Mouse (Mus musculus): ENCODE results near the gene Acap3.
A peak's percentile ranks its signal among the peaks of the same experiment; 100 is the strongest.

Acap3 gene

DNA sequence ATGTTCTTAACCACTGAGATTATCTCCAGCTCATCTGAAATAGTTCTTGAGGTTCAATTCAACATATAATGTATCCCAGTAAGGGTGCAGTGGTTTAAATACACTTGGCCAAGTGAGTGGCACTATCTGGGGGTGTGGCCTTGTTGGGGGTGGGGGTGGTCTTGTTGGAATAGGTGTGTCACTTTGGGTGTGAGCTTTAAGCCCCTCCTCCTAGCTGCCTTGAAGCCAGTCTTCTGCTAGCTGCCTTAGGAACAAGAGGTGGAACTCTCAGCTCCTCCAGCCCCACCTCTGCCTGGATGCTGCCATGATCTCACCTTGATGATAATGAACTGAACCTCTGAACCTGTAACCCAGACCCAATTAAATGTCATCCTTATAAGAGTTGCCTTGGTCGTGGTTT is 40.4 kb downstream of the Acap3 start:
- no peak for DNase-seq (ENCODE audit: extremely low spot score, low read depth, low spot score)

DNA sequence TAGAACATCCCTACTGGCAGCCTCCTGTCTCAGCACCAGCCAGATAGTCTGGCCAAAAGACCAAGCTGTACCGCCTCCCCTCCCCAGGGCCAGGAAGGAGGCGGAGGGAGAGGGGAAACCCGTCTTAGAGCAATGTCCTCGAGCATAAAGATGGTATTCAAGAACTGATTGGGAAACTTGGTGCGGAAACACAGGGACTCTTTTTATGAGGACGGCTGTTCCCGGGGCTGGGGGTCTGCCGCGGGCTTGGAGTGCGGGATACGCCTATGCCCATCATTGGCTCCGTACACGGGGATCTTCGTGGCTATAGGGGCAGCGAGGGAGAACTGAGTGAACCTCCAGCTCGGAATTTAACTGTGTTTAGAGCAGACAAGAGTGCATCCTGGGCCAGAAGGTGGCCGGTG is 51.4 kb downstream of the Acap3 start:
- no peak for DNase-seq (ENCODE audit: extremely low spot score, low read depth, low spot score)

DNA sequence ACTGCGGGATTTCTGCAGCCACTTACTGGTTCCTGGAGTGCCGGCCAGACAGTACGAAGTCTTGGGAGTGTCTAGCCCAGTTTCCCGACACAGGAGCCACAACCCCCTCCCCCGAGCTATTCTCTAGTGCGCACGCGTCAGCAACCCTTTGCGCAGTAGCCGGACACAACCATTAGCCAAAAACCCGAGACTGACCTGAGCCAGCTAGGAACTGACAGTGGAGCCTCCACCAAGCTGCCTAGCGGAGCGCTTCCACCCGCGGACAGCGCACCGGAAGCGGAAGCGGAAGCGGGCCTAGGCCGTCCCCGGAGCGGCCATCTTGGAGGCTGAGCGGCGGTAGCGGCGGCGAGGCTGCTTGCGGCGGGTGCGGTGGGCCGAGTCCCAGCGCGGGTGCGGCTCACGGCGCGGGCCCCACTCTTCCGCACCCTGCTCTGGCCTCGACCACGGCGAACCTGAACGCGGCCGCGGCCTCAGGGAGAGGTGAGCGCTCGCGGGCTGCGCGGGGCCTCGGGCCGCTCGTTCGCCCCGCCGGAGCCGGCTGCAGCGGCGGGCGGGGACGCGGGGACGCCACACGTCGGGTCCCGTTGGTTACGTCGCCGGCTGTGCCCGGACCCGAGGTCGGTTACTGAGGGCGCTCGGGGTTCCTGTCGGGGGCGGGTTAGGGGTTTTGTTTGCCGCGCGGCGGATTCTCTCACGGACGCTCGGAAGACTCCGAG is 52.1 kb downstream of the Acap3 start, which contains the start of gene Ube2j2:
Ube2j2 (plus strand) TSS at position 298 of the 716 bp plus-strand sequence.
- DNase-seq (ENCODE audit: extremely low spot score, low read depth, low spot score), result peak; percentile 86

DNA sequence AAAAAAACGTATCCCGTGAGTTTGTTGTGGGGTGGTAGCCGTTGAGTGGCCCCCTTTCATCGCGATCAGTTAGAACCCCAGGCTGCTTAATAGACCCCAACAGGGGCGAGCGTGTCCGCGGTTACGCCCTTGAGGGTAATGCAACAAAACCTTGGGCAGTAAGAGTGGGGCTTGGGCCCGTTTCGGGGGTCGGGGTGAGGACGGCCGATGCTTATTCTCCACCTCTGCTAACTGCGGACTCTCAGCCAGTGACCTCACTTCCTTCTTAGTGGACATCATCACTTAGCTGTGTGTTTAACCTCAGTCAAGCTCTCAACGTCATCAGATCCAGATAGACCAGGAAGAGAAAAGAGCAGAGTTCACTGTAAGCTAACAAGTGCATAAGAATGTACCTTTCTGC is 52.6 kb downstream of the Acap3 start:
- no peak for DNase-seq (ENCODE audit: extremely low spot score, low read depth, low spot score)

DNA sequence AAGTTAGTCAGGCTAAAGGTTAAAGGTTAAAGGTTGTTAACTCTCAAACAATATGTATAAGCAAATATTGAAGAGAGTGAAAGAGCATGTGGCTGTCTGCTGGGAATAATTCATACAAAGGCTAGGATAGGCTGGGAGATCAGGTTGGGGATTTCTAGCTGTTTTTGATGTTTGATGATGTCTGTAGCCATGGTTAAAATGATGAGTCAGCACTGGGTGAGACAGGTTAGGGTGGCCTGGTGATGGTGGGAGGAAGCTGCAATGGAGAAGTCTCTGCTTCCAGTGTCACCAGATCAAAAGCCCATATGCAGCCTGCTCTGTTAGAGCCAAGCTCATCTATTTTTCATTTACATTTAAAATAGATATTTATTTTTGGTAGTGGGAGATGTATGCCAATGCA is 55.5 kb downstream of the Acap3 start:
- no peak for DNase-seq (ENCODE audit: extremely low spot score, low read depth, low spot score)

DNA sequence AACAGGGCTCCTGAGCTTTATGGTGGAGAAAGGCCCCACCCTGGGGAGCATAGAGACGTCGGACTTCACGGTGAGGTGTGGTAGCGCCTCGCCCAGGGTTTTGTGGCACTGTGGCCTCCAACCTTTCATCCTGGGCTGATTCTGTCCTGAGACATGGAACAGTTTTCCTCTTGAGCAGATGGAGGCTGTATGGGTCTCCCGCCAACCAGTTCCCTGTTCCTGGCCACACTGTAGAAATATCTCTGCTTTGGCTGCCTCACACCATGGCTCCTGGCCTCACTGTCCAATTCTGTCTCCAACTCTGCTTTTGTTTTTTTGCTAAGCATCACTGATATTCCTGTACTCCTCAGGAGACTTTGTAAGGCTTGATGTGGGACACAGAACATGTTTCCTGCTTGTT is 63.9 kb downstream of the Acap3 start:
- no peak for DNase-seq (ENCODE audit: extremely low spot score, low read depth, low spot score)

Measured in hindlimb bud, embryonic 11.5 days (tissue).